Mouse (Mus musculus) embryonic fibroblast, embryonic 13.5 days (primary cell): Measurements from ENCODE around the gene Tctn1. TPM values are rescaled to one million over a fixed set of nuclear protein-coding genes. Genes with fewer than 3 reads are reported as not detected.

ENCODE experiments used
- H3K27ac ChIP-seq: 2 replicates; pipeline ENCODE4 v1.5.1; 2012; ENCODE audit warnings: low read length, control low read depth, inconsistent platforms; ENCODE audit not compliant: insufficient read depth
- H3K4me1 ChIP-seq: 2 replicates; pipeline ENCODE4 v1.6.1; 2011; ENCODE audit warnings: low read length; ENCODE audit not compliant: control insufficient read depth, insufficient read depth
- H3K4me3 ChIP-seq: 2 replicates; pipeline ENCODE4 v1.5.1; 2011; ENCODE audit warnings: mild to moderate bottlenecking, control low read depth, low read length; ENCODE audit not compliant: insufficient read depth
- CTCF ChIP-seq: IDR thresholded peaks from 2 replicates; pipeline ENCODE4 v1.5.1; 2011; ENCODE audit warnings: mild to moderate bottlenecking, control low read depth, low read length, moderate library complexity, borderline replicate concordance; ENCODE audit not compliant: insufficient read depth
- POLR2A ChIP-seq: IDR thresholded peaks from 2 replicates; pipeline ENCODE4 v1.6.1; 2011; ENCODE audit warnings: low read depth, mild to moderate bottlenecking, control low read depth, low read length, moderate library complexity
- polyA plus RNA-seq: library from polyadenylated mRNA; stranded (reverse); fragments of >200 nt; gene quantifications from 2 replicates; pipeline ENCODE4 v1.2.4, GENCODE M21; 2011; ENCODE audit warnings: low read depth; ENCODE audit not compliant: missing spikeins, insufficient read length

Gene Tctn1
- polyA plus RNA-seq, 1 experiment, result 12.2 TPM

DNA sequence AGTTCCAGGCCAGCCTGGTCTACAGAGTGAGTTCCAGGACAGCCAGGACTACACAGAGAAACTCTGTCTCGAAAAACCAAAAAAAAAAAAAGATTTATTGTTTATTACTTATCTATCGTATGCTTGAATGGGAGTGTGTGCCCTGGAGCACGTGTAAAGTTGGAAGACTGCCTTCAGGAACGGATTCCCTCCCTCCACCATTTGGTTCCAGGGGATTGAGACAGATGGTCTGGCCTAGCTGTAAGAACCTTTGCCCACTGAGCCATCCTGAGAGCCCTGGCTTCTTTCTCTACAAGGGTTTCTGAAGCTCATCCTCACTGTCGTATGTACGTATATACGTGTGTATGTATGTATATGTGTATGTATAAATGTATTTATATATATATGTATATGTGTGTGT lies 14.7 kb upstream of the Tctn1 start:
- Histone ChIP-seq H3K4me1 (peaks cover 7% of the 10 kb centered on the region; the same call in 1 of the 2 replicates), H3K4me3 (no peak overlapping the region), H3K27ac (no peak overlapping the region)
- no peak for TF ChIP-seq POLR2A
- TF ChIP-seq CTCF, result no peak

DNA sequence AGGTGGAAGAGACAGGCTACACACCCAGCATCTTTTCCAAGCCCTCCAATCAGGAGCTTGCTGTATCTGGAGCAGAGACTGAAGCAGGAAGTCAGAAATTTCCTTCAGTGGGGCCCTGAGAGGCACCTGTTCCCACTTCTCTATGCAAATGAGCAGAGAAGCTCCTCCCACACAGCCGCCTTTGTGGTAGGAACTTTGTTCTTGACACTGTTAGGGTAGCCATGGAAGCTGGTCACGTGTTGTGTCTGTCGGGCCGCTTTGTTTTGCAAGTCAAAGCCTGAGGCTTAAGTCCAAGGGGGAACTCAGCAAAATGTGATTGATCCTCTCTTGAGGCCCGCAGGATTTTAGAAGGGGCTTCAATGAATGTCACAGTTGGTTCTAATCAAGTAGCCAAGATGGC lies 10.5 kb upstream of the Tctn1 start:
- TF ChIP-seq CTCF (no peak), POLR2A (no peak)
- no peak overlapping the region for H3K27ac ChIP-seq
- 0 out of 2 replicates have a peak, but pooled peaks cover 2% of the 10 kb centered on the region for H3K4me1 ChIP-seq
- no peak overlapping the region for H3K4me3 ChIP-seq

DNA sequence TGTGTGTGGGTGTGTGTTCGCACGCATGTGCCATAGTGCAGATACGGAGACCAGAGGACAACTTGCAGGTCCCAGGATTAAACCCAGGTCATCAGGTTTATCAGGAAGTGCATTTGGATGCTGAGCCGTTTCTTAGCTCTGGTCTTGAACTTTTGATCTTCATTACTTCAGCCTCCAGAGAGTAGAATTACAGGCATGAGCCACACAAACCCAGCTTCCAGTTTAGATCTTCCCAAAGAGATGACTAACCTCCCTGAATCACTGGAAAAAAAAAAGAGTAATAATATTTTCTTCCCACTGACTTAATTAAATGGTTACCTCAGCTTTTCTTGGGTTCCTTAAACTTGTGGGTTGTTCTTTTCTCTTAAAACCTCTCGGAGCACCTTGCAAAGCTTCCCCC lies 8.6 kb upstream of the Tctn1 start:
- peaks cover 6% of the 10 kb centered on the region; the same call in 1 of the 2 replicates for H3K4me1 ChIP-seq
- no peak overlapping the region for H3K4me3 ChIP-seq
- TF ChIP-seq CTCF (no peak), POLR2A (no peak)
- H3K27ac ChIP-seq, result no peak overlapping the region

DNA sequence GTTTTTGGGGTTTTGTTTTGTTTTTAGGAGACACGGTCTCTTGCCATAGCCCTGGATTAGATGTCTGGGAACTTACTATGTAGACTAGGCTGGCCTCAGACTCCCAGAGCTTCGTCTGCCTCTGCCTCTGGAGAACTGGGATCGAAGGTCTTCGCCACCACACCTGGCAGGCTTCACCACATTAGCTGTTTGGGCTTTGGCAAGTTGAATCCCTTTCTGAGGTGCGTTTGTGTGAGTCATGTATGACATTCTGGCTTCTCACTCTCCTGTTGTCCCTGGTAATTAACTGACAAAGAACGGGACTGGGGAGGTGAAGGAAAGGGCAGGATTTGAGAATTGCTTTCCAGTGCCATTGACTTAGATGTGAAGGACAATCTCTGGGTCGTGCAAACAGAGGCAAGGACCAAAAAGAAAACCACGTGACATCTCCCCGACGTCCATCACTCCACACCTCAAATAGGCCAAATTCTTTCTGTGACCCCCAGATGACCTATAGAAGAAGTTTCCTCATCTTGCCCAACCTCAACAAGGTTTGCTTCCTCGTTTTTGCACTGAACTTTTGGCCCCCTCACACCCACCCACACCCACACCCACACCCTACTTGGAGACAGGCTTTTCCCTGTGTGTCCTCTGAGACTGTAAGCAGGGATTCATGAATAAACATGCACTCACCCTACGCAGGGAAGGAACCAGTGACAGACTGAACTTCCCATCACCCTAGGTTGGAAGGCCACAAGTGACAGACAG lies 4.8 kb upstream of the Tctn1 start:
- Histone ChIP-seq H3K4me3 (no peak overlapping the region), H3K27ac (no peak overlapping the region), H3K4me1 (peaks cover 6% of the 10 kb centered on the region; the same call in 1 of the 2 replicates)
- TF ChIP-seq CTCF (no peak), POLR2A (no peak)

DNA sequence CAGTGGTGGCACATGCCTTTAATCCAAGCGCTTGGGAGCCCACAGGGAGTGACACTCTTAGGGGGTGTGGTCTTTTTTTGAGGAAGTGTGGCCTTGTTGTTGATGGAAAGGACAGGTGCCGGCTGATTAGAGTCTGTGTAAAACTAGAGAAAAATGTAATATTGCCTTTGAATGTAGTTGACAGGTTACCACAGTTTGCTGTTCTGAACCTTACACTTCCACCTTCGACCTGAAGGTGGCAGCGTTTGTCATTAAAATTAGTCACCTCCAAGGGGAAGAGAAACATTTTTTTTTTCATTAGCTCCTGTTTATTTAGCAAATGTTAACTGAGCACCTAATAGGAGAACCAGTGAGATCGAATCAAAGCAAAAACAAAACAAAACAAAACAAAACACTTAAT lies 3.6 kb upstream of the Tctn1 start:
- TF ChIP-seq CTCF (no peak), POLR2A (no peak)
- peaks cover 4% of the 10 kb centered on the region; the same call in 1 of the 2 replicates for H3K4me1 ChIP-seq

DNA sequence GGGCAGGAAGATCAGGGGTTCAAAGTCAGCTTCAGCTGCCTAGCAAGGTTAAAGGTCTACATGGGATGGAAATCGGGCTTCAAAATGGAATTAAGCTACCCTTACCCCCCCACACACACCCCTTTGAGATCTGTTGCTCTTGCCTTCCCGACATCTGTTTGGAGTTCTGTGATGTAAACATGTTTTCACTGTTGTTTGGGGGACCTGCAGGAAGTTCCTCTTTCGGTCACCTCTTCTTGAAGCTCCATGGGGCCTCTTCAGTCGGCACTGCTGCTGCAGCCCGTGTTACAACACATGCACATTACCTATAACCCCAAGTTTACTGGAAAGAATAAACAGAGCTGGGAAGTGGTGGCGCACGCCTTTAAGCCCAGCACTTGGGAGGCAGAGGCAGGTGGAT lies 2.9 kb upstream of the Tctn1 start:
- H3K4me1 ChIP-seq, result peaks cover 4% of the 10 kb centered on the region; the same call in 1 of the 2 replicates

More for the DNA sequence above, 3.6 kb upstream of the Tctn1 start:
- H3K27ac ChIP-seq, result no peak overlapping the region
- no peak overlapping the region for H3K4me3 ChIP-seq

DNA sequence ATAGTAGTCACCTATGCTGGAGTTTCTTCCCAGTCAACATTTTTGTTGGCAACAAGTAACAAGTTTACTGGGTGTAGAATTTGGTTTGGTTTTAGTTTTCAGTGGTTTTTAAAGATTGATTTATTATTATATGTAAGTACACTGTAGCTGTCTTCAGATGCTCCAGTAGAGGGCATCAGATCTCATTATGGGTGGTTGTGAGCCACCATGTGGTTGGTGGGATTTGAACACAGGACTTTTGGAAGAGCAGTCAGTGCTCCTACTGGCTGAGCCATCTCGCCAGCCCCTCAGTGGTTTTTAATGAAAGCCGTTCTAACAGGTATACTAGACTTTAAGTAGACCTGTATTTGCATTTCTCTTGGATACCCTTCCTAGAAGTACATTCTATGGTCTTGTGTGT lies 1.7 kb upstream of the Tctn1 start:
- Histone ChIP-seq H3K4me3 (no peak overlapping the region), H3K27ac (no peak overlapping the region), H3K4me1 (peaks cover 4% of the 10 kb centered on the region; the same call in 1 of the 2 replicates)
- TF ChIP-seq CTCF, result no peak
- no peak for TF ChIP-seq POLR2A

More for the DNA sequence above, 2.9 kb upstream of the Tctn1 start:
- no peak overlapping the region for H3K4me3 ChIP-seq
- no peak for TF ChIP-seq POLR2A
- TF ChIP-seq CTCF, result no peak
- no peak overlapping the region for H3K27ac ChIP-seq

DNA sequence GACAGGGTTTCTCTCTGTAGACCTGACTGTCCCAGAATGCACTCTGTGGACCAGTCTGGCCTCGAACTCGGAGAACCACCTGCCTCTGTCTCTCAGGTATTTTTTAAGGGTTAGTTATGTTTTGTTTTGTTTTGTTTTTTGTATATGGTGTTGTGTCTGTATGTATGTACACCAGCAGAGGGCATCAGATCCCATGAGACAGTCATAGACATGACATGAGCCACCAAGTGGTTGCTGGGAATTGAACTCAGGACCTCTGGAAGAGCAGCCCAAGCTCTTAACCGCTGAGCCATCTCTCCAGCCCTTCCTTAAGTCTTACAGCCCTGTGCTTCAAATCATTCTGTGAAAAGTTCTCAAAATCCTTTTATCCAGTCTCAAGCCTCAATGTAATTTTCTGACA lies 927 bp upstream of the Tctn1 start:
- Histone ChIP-seq H3K4me3 (no peak overlapping the region), H3K4me1 (peaks cover 4% of the 10 kb centered on the region; the same call in 1 of the 2 replicates), H3K27ac (no peak overlapping the region)
- TF ChIP-seq CTCF, result no peak
- TF ChIP-seq POLR2A, result no peak

DNA sequence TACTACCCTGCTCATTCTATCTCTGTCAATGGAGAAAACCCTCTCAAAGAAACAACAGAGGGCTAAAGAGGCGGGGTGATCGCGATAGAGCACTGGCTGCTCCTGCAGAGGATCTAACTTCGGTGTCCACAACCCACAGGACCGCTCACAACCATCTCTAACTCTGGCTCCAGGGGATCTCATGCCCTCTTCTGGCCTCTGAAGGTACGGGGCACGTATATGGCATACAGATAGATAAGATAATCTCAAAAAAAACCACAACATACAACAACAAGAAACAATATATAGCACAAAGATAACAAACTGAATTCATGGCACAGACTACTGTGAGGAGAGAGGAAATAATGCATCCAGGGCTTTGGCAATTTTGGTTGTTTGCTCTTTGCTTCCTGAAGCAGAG lies 2.2 kb downstream of the Tctn1 start:
- Histone ChIP-seq H3K4me1 (no peaks in the 10 kb centered on the region), H3K27ac (no peak overlapping the region), H3K4me3 (no peak overlapping the region)
- TF ChIP-seq POLR2A (no peak), CTCF (no peak)

DNA sequence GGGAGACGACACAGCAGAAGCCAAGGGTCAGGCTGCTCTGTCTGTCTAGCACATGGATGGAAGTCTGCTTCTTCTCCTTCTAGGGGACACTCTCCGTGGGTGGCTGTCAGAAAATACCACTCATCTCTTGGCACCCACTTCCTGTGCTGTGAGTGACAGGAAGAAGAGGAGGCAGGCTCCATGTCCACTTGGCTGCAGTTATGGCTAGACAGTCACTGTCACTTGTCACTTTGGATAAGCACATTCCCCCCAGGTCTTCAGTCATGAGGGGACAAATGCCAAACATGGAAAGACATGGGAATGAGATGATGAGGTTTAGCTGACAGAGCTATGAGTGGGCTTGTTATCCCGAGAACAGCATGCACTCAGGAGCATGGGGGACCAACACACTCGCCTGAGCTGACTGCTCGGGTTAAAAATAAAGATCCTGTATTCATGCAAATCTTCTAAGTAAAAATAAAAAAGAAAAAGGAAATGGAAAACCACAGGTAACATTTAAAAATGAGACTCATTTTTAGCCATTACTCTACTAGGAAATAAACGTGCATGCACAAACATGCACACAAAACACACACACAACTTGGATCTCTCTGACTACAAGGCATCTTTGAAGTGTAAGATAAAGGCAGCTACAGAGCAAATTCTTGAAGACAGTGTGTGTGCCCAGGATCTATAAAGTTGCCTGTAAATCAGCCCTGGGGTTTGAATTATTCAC lies 6.1 kb downstream of the Tctn1 start:
- Histone ChIP-seq H3K4me1 (no peaks in the 10 kb centered on the region), H3K4me3 (no peak overlapping the region), H3K27ac (no peak overlapping the region)
- TF ChIP-seq CTCF (no peak), POLR2A (no peak)
